Mouse (Mus musculus) left cerebral cortex, adult 9 months (tissue): Measurements from ENCODE around the gene Galntl6.
A peak's percentile ranks its signal among the peaks of the same experiment; 100 is the strongest.

ENCODE experiments used
- DNase-seq, 2 experiments: peaks; one replicate each; pipeline ENCODE4 v3.0.0; 2022; ENCODE audit warnings: low spot score in 2 of 2

Gene Galntl6

GRCm38 (mm10) chr8:58290080-58290479 lies 622.4 kb downstream of the Galntl6 start:
- DNase-seq: no peak

DNA sequence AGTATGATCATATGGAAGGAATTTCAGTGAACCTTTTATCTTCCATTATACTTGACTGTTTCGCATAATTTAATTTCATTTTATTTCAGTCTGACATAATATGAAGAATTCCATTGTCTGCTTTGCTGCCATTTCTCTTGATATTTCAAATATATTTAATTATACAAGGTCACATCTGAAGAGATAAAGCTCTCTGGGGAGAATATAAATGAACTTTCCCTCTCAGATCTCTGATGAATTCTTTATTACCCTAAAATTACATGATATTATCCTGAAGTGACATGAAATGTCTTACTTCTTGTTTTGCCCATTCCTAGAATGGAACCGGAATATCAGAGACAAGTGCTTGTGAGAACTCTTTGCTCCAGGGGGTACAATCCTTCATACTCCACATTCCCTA lies 647.0 kb downstream of the Galntl6 start:
- no peak for DNase-seq

DNA sequence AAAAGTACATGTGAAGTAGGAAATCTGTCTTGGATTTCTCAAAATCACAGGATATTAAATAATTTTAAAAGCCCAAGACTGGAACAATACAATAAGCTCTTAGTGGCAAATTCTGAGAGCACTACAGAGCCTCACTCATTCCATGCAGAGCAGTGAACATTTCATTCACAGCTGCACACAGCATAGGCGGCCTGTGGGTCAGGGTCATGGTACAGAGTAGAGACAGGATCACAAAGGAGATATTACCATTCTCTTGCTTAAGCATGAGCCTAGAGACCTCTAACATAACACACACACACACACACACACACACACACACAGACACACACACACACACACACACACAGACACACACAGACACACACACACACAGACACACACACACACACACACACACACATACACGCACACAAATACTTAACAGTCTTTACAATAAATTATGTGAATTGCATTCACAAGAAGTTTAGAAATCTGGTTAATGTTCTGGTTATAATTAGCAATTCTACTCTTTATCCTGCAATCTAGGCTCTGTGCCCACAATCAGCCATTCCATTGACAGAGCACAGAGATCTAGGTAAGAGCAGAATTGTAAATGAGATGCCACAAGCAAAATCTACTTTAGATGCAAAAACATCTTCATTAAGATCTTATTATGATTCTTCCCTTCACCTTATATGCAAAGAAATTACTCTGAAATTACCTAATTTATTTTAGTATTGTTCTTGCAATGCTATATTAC lies 653.7 kb downstream of the Galntl6 start:
- DNase-seq: no peak

DNA sequence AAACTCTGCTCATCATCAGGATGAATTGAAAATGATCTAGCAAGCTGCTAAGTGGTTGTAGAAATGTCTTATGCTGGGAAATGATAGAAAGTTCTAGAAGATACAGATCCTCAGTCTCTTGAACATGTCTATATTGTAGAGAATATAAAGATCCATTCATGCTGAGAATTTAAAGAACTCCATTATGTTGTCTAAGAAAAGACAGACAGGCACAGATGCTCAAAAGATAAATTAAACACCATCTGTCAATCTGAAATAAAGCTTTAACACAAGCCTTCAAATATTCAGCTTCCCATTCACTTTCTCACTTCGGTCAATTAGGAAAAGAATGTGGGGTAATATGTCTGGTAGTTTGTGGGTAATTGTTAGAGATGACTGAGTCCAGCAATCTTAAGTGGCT lies 658.8 kb downstream of the Galntl6 start:
- no peak for DNase-seq

DNA sequence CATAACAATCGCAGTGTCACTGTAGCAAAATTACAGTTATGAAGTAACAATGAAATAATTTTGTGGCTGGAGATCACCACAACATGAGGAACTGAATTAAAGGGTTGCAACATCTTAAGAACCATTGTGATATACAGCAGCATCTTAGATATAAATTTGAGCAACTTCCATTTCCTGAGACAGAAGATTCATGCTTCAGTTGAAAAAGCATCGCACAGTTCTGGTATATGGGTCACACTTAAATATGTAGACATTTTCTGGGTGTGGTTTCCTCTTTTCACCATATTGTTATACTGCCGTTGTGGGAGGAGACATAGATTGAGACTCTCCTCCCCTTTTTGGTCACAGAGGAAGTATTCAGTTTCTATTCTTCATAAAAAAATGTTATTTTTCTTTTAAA lies 667.6 kb downstream of the Galntl6 start:
- DNase-seq: no peak

- no peak for DNase-seq
Measured at GRCm38 (mm10) chr8:58234220-58234619, 678.2 kb downstream of the Galntl6 start.

- no peak for DNase-seq
Measured at GRCm38 (mm10) chr8:58228725-58229124, 683.7 kb downstream of the Galntl6 start.

- DNase-seq: no peak
Measured at GRCm38 (mm10) chr8:58217885-58218284, 694.6 kb downstream of the Galntl6 start.

GRCm38 (mm10) chr8:58189694-58190093 lies 722.7 kb downstream of the Galntl6 start:
- no peak for DNase-seq

DNA sequence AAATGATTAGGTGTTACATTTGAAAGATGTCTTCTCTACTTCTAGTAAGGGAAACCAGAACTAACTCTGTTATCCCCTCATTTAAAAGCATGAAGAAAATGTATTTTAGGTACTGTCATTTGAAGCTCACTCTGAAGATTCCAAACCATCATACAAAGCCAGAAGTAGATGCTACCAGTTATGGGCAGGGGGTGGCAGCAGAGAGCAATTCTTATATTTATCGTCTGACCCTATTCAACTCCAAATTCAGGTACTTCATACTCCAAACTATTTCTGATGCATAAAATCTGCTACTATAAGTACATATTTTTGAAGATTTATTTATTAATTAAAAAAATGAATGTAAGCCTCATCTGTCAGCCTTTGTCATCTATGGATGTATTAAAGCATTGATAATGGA lies 765.5 kb downstream of the Galntl6 start:
- peak in 1 of 2 experiments; percentile 63 for DNase-seq

- no peak for DNase-seq
Measured at GRCm38 (mm10) chr8:58086733-58087132, 825.7 kb downstream of the Galntl6 start.

GRCm38 (mm10) chr8:58084931-58085330 lies 827.5 kb downstream of the Galntl6 start:
- peak in 1 of 2 experiments; percentile 36 for DNase-seq

GRCm38 (mm10) chr8:58081715-58082114 lies 830.7 kb downstream of the Galntl6 start:
- no peak for DNase-seq

DNA sequence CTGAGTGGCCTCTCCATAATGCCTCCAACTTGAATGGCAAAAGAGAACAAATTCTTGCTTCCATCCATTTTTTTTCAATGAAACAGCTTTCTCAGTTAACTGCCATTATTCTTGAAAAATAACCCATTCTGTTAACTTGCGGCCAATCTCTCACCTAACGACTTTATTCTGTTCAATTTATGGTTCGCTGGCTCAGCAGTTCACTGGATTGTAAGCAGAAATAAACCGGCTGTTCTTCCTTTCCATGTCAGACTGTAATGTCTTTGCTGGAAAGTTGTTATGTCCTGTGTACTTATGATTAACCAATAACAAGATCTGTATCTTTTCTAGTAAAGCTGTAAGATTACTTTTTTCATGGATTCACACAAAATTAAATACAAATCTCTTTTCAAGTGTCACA lies 837.8 kb downstream of the Galntl6 start:
- DNase-seq: no peak

GRCm38 (mm10) chr8:58073733-58074132 lies 838.7 kb downstream of the Galntl6 start:
- no peak for DNase-seq

DNA sequence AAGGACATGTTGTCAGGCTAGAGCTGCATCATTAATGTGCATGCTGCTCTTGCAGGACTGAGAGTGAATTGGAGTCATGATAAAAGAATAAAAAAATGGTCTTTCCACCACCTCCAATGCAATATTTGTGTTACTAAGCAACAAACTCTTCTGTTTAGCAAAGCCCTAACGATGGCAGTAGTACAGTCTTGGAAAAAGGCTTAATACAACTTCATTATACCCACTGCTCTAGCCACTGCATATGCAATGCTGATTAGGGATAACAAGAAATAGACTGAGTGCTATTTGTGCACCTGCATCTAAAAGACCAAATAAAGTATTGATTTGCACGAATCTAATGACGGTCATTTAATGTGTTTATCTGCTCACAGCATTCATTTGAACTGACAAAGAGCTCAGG lies 880.2 kb downstream of the Galntl6 start:
- DNase-seq: no peak

- no peak for DNase-seq
Measured at GRCm38 (mm10) chr8:58025558-58025957, 886.9 kb downstream of the Galntl6 start.

DNA sequence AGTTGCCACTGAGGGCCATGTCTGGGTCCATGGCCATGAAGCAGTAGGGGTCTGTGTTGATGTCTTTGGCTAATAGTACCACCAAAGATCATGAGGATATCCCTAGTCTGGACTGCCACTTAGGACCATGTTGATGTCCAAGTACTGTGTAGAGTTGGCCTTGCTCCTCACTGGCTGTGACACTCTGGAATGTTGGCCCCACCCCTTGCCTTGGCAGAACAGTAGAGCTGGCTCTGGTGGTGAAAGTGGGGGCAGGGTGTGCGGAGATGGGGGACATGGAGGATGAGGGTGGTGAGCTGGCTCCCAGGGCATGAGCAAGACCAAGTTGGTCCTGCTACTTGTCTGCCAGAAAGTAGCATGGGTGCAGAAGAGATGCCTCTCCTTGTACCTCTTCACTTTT lies 887.3 kb downstream of the Galntl6 start:
- no peak for DNase-seq

DNA sequence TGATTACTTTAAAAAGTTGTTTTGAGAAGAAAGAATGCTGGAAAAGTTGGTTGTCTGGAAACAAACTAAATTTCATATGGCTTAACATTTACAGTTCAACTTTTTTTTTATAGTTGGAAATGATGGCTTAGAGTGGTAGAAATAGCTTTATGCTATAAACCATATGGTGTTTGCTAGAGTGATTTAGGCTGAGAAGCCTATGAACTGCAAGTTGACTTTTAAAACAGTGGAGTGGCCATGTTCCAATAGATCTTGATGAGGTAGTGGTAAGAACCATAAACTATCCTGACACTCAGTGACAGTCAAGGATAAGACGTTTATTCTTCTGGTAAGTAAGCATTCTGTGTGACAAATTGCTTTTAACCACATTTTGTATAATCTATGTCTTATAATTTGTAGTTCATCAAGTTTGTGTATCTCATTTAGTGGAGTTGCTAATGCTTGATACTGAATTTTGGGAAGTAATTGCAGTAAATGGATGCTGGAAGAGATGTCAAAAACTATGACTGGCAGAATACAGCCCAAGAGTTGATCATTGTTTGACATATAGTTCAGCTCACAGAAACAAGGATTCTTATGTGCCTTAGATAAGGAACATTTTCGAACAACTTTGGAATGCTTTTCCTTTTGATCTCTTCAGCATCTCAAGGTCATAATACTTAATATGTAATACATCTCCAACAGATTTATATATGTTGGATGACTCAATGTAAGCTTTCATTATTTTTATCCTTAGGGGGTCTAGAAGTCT lies 888.8 kb downstream of the Galntl6 start:
- DNase-seq: no peak

GRCm38 (mm10) chr8:57989428-57990171 lies 922.8 kb downstream of the Galntl6 start:
- DNase-seq: no peak

- DNase-seq: no peak
Measured at GRCm38 (mm10) chr8:57977372-57977771, 935.1 kb downstream of the Galntl6 start.

- no peak for DNase-seq
Measured at GRCm38 (mm10) chr8:57974093-57974492, 938.3 kb downstream of the Galntl6 start.

GRCm38 (mm10) chr8:57972832-57973231 lies 939.6 kb downstream of the Galntl6 start:
- DNase-seq: no peak
